In the genomic region with DNA sequence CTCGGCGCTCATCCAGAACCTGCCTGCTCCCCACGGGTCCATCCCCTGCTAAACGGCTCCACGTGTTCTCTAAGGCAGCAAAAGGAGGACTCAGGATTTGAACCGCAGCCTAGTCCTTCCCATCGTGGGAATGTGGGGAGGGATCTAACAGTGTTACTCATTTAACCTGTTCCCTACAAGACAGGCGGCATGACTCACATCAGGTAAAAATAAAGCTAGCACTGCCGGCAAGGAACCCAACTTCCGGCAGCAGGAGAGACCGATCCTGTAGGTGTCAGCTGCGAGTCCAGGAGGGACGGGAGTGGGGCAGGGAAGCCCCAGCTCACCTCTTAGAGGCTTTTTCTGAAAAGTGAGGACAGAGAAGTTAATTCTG, we compare ENCODE assay signal across 9 mouse cellular contexts. TPM values are rescaled to one million over a fixed set of nuclear protein-coding genes. Genes with fewer than 3 reads are reported as not detected.
DNase-seq lines count a peak whose midpoint lies in the region; ATAC-seq and TF ChIP-seq lines count a peak whose summit lies in the region.
"Had no signal": no experiment of that assay in that cellular context is flagged by ENCODE, and none has a peak within 500 bp of the region (broad histone marks: within the 10 kb centered on the region; RNA-seq: fewer than 3 reads in every experiment).

No protein-coding gene starts in this region.

- peak; percentile 22 for DNase-seq in embryo, embryonic 11 days
- DNase-seq in embryo, embryonic 9.5 days (ENCODE audit: extremely low spot score): no peak
- DNase-seq in limb, embryonic 10.5 days (ENCODE audit: low spot score): peak; percentile 39
- DNase-seq in spleen, postnatal 4 days (ENCODE audit: low spot score in 2 of 2): no peak
- DNase-seq in layer of hippocampus, postnatal 14 days (ENCODE audit: low spot score in 2 of 2): no peak

- H3K36me3 ChIP-seq in hindbrain, embryonic 12.5 days: no peaks in the 10 kb centered on the region
- H3K36me3 ChIP-seq in limb, embryonic 10.5 days: no peaks in the 10 kb centered on the region
- no peaks in the 10 kb centered on the region for H3K36me3 ChIP-seq in midbrain, embryonic 13.5 days

- 0 out of 2 replicates have a peak overlapping the region, but pooled peaks have one; percentile 2 for H3K4me3 ChIP-seq in cortical plate, adult 2 months (ENCODE audit: insufficient read depth, low read length)
- peak overlapping the region; percentile 25; the same call in 1 of the 2 replicates for H3K4me3 ChIP-seq in hindbrain, embryonic 12.5 days
- peak overlapping the region; percentile 49 for H3K4me3 ChIP-seq in limb, embryonic 10.5 days
- peak overlapping the region; percentile 25 for H3K4me3 ChIP-seq in midbrain, embryonic 13.5 days (replicated peaks)

- WGBS in hindbrain, embryonic 12.5 days: 17% methylated on average over 13 of the region's 13 CpGs
- WGBS in limb, embryonic 10.5 days: 21% methylated on average over 13 of the region's 13 CpGs
- 23% methylated on average over 13 of the region's 13 CpGs for WGBS in midbrain, embryonic 13.5 days

- peak overlapping the region; percentile 49 for H3K4me2 ChIP-seq in hindbrain, embryonic 12.5 days (replicated peaks)
- H3K4me2 ChIP-seq in midbrain, embryonic 13.5 days (replicated peaks): peak overlapping the region; percentile 53

- H3K27ac ChIP-seq in cortical plate, adult 2 months (ENCODE audit: insufficient read depth, low read length): no peak overlapping the region
- H3K27ac ChIP-seq in hindbrain, embryonic 12.5 days: no peak overlapping the region
- no peak overlapping the region for H3K27ac ChIP-seq in limb, embryonic 10.5 days
- H3K27ac ChIP-seq in midbrain, embryonic 13.5 days: no peak overlapping the region

- ATAC-seq in hindbrain, embryonic 12.5 days (ENCODE audit: low FRiP score): no peak
- no peak for ATAC-seq in midbrain, embryonic 13.5 days

- H3K27me3 ChIP-seq in hindbrain, embryonic 12.5 days: peaks cover 13% of the 10 kb centered on the region
- peaks cover 27% of the 10 kb centered on the region for H3K27me3 ChIP-seq in limb, embryonic 10.5 days (ENCODE audit: low read depth, poor library complexity, severe bottlenecking)
- H3K27me3 ChIP-seq in midbrain, embryonic 13.5 days: peaks cover 25% of the 10 kb centered on the region

- TF ChIP-seq CTCF in cortical plate, adult 2 months (IDR thresholded peaks at IDR 0.05; ENCODE audit: extremely low read depth, insufficient read depth, low read length): no peak

- no peak for TF ChIP-seq POLR2A in cortical plate, adult 2 months (IDR thresholded peaks at IDR 0.05; ENCODE audit: extremely low read depth, insufficient read depth, low read length)

- no peaks in the 10 kb centered on the region for H3K4me1 ChIP-seq in cortical plate, adult 2 months (ENCODE audit: control insufficient read depth, insufficient read depth, low read length)
- peaks cover 5% of the 10 kb centered on the region; the same call in 1 of the 2 replicates for H3K4me1 ChIP-seq in hindbrain, embryonic 12.5 days
- peaks cover 20% of the 10 kb centered on the region for H3K4me1 ChIP-seq in limb, embryonic 10.5 days
- H3K4me1 ChIP-seq in midbrain, embryonic 13.5 days (replicated peaks): peaks cover 12% of the 10 kb centered on the region

- no peaks in the 10 kb centered on the region for H3K9me3 ChIP-seq in hindbrain, embryonic 12.5 days (replicated peaks)
- peaks cover 4% of the 10 kb centered on the region for H3K9me3 ChIP-seq in limb, embryonic 10.5 days (replicated peaks)
- H3K9me3 ChIP-seq in midbrain, embryonic 13.5 days: peaks cover 7% of the 10 kb centered on the region; the same call in 1 of the 2 replicates

- H3K9ac ChIP-seq in hindbrain, embryonic 12.5 days: no peak overlapping the region
- H3K9ac ChIP-seq in midbrain, embryonic 13.5 days (replicated peaks): no peak overlapping the region

RNA-seq across cellular contexts. Expression of gene Tmem125, which starts 0.7 kb away (rescaled TPM):
- 23.7 and 27.7 TPM in 2 replicates for polyA plus RNA-seq in cortical plate, adult 2 months (2012; rRNA removed)
- polyA plus RNA-seq in hindbrain, embryonic 12.5 days (2016; fragmentation: Nextera tagmentation; extraction: Ambion mirVana): 0.72 and 0.81 TPM in 2 replicates
- polyA plus RNA-seq in limb, embryonic 10.5 days (2016; fragmentation: Nextera tagmentation; extraction: Ambion mirVana): 0.34 and 0.54 TPM in 2 replicates
- polyA plus RNA-seq in midbrain, embryonic 13.5 days (2015; fragmentation: Nextera tagmentation; extraction: Ambion mirVana): 0.22 TPM in 1 of 2 replicates, not detected in the other
- 1 to 10 TPM; 8.5 to 9.1 TPM for total RNA-seq in layer of hippocampus, postnatal 14 days (2021)

RNA-seq across cellular contexts. Expression of gene 2610528J11Rik, which starts 16.3 kb away (rescaled TPM):
- polyA plus RNA-seq in cortical plate, adult 2 months (2012; rRNA removed): 0.19 TPM in 1 of 2 replicates, not detected in the other
- 0.50 and 1.2 TPM in 2 replicates for polyA plus RNA-seq in hindbrain, embryonic 12.5 days (2016; fragmentation: Nextera tagmentation; extraction: Ambion mirVana)
- polyA plus RNA-seq in limb, embryonic 10.5 days (2016; fragmentation: Nextera tagmentation; extraction: Ambion mirVana): 0.78 and 1.2 TPM in 2 replicates
- polyA plus RNA-seq in midbrain, embryonic 13.5 days (2015; fragmentation: Nextera tagmentation; extraction: Ambion mirVana): 0.16 TPM in 1 of 2 replicates, not detected in the other
- total RNA-seq in layer of hippocampus, postnatal 14 days (2021): not detected
- total RNA-seq: heart, postnatal 14 days had no signal

RNA-seq across cellular contexts. Expression of gene Tie1, which starts 53.3 kb away (rescaled TPM):
- 12.8 and 13.2 TPM in 2 replicates for polyA plus RNA-seq in cortical plate, adult 2 months (2012; rRNA removed)
- polyA plus RNA-seq in hindbrain, embryonic 12.5 days (2016; fragmentation: Nextera tagmentation; extraction: Ambion mirVana): 19.0 and 21.1 TPM in 2 replicates
- 16.8 and 19.4 TPM in 2 replicates for polyA plus RNA-seq in limb, embryonic 10.5 days (2016; fragmentation: Nextera tagmentation; extraction: Ambion mirVana)
- polyA plus RNA-seq in midbrain, embryonic 13.5 days (2015; fragmentation: Nextera tagmentation; extraction: Ambion mirVana): 13.7 and 14.4 TPM in 2 replicates
- 10 to 100 TPM; 10.9 to 13.3 TPM for total RNA-seq in layer of hippocampus, postnatal 14 days (2021)

Comparison
In these comparisons a context has a peak if more than half of its experiments do, and no peak if none do; other contexts are left out.
1. DNase-seq: peak in embryo, embryonic 11 days (single experiment) and limb, embryonic 10.5 days (single experiment); none in embryo, embryonic 9.5 days (single experiment), spleen, postnatal 4 days (0 of 2) and layer of hippocampus, postnatal 14 days (0 of 2).
2. RNA of gene Tmem125, which starts 0.7 kb away (polyA plus RNA-seq): 23.7 to 27.7 TPM in cortical plate, adult 2 months; 0.72 to 0.81 TPM in hindbrain, embryonic 12.5 days, 0.34 to 0.54 TPM in limb, embryonic 10.5 days and 0.22 TPM in midbrain, embryonic 13.5 days; every median in the first group is over 10 times any median in the second.
3. Peak in every context shown above with its lines, with median percentiles within 50 percentile points of each other: H3K4me3 ChIP-seq.